Mouse (Mus musculus): ENCODE measurements around the gene Thtpa.

DNA sequence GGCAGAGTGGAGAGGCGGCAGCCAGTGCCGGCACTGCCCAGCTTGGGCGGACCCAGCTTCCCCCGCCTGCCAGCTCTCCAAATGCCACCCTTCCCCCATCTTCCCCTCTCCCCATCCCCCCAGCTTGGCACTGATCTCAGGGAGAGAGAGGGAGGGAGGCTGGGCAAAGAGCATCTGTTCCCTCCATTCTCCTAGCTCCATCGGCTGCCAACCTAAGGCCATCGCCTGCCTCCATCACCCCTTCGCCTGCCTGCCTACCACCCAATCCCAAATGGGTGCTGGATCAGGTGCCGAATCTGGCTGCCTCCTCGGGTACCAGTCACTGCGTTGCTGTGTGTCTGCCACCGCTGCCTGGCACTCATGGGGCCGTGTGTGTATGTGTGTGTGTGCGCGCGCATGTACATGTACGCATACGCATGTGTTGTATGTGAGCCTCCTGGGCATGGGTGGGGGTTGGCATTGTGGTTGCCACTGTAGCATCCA is 40.8 kb upstream of the Thtpa start:
- TF ChIP-seq SRF (IDR thresholded peaks at IDR 0.05; ENCODE audit: control insufficient read depth, insufficient read length, low read depth) (no peak), REST (IDR thresholded peaks at IDR 0.05; ENCODE audit: insufficient read depth, insufficient read length) (no peak), E2F4 (IDR thresholded peaks at IDR 0.05; ENCODE audit: insufficient read depth) (no peak)

Measured in myocyte (in vitro differentiated cells).